Mouse (Mus musculus) colon, adult 2 months (tissue): ENCODE measurements around the gene Actr1b. TPM values are rescaled to one million over a fixed set of nuclear protein-coding genes. Genes with fewer than 3 reads are reported as not detected.

Experiments used
- polyA plus RNA-seq: library from polyadenylated mRNA; depleted of rRNA; stranded (reverse); fragments of >200 nt; gene quantifications from 2 replicates; pipeline ENCODE4 v1.2.3, GENCODE M21; 2012; rRNA removed

The Actr1b gene
- polyA plus RNA-seq: 181 and 201 TPM in 2 replicates

GRCm38 (mm10) chr1:36714311-36714710, at the start of gene Actr1b:
TSS of gene Actr1b (minus strand) at chr1:36714422.

GRCm38 (mm10) chr1:36761568-36761967, 47.3 kb upstream of the Actr1b start, which contains the start of gene Zap70:
TSS of gene Zap70 (plus strand) at chr1:36761798.

DNA sequence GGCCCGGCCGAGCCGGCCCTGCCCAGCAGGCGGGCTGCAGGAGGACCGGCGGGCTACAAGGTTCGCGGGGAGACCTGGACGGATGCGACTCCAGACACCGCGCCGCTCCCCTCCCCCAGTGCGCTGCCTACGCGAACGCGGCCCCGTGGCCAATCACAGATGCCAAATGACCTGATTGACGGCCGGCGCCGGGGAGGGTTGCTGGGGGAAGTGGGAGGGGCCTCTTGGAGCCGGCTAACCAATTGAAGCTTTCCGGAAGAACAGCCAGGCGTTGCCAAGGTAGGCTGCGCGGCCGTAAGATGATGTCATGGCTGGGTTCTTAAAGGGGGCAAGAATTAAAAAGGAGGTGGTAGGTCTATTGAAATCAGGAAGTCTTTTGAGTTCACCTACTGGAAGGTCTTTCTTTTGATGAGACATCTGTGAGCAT, 4.4 kb downstream of the Actr1b start, which contains the start of gene 4933424G06Rik:
4933424G06Rik (plus strand) TSS at position 296 of the 427 bp plus-strand sequence.

DNA sequence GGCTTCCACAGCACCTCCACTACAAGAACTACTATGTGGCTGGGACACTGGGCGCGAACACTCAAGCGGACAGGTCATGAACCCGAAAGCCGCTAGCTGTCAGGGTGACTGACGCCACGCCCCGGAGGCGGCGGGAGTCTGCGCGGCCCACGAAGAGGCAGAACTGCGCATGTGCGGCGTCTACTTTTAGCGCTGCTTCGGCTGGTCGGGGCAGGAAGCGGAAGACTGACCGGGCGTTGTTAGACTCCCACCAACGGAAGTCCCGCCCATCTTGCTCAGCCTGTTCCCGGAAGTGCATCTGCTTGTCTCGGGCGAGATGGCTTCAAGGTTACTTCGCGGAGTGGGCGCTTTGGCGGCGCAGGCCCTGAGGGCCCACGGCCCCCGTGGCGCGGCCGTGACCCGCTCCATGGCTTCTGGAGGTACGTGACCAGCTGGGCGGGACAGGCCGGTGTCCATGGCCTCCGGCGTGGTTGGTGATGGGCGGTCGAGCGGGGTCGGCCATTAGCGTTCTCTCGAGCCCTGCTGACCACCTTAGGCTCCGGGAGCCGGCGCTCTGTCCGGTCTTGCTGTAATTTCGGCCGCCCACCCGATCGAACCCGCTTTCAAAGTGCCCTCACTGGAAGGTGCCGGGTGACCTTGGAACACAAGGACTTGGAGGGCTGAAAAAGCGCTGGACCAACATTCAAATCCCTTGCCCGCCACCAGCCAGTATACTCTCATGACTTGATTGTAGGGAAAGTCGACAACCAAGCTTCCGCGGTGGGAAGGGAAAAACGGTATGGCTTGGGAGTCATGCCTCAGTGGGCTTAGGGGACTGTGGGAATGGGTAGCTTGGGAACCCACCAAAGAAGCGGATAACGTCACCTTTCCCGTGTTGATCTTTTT, 22.7 kb downstream of the Actr1b start, which contains the start of gene Cox5b:
Cox5b (plus strand) TSS at position 179 of the 885 bp plus-strand sequence.

DNA sequence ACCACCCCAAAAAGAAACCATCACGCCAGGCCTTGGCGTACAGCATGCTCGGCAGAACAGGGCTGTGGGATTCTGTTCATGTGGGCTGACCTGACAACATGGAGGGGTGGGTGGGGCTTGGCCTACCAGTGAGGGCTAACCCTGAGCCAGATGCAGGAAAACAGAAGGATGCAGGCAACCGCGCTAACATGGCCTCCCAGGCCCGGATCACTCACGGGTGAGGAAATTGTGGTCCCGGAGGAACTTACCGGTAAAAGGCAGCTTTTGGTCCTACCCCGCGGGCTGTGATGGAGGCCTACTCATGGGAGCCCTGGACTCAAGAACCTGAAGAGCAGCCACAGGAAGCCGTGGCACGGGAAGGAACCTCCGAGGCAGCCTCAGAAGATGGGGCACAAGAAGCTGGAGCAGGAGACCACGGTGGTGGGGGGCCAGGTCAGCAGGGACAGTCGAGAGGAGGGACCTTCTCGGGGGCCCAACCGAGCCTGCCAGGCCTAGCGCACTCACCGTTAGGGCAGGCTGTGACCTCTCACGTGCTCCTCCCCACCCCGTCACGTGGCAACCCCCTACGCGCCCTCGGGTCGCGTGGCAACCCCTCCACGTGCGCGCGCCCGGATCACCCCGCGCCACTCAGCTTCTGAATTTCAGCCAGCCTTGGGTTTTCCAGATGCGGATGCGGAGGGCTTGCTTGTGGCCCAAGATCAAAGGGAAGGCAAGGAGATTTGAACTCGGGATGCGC, 31.4 kb downstream of the Actr1b start, which contains the start of gene Fam178b:
Fam178b (minus strand) TSS at position 564 of the 736 bp plus-strand sequence.

Other genes with a start within 250 kb of the Actr1b start
- gene Cnnm4, start 242.8 kb downstream of the Actr1b start, polyA plus RNA-seq: 209 and 224 TPM in 2 replicates
- 30.6 and 31.2 TPM in 2 replicates for gene Cnnm3, start 202.6 kb downstream of the Actr1b start, polyA plus RNA-seq
- 14.0 and 16.0 TPM in 2 replicates for gene Ankrd23, start 177.5 kb downstream of the Actr1b start, polyA plus RNA-seq
- not detected in 2 replicates for gene Gm42417, start 175.0 kb downstream of the Actr1b start, polyA plus RNA-seq
- gene Ankrd39, start 167.0 kb downstream of the Actr1b start, polyA plus RNA-seq: 23.2 and 24.1 TPM in 2 replicates
- 11.5 and 11.7 TPM in 2 replicates for gene Sema4c, start 156.1 kb downstream of the Actr1b start, polyA plus RNA-seq
- gene Fam178b, start 31.2 kb downstream of the Actr1b start, polyA plus RNA-seq: 1.5 and 1.8 TPM in 2 replicates
- gene Cox5b, start 23.0 kb downstream of the Actr1b start, polyA plus RNA-seq: 927 and 1,094 TPM in 2 replicates
- gene 4933424G06Rik, start 4.3 kb downstream of the Actr1b start, polyA plus RNA-seq: not detected in 2 replicates
- 2.6 and 3.7 TPM in 2 replicates for gene Zap70, start 47.4 kb upstream of the Actr1b start, polyA plus RNA-seq
- 30.9 and 38.1 TPM in 2 replicates for gene Tmem131, start 229.2 kb upstream of the Actr1b start, polyA plus RNA-seq